Mouse (Mus musculus): ENCODE results near the gene Adgrb3. TPM values are rescaled to one million over a fixed set of nuclear protein-coding genes. Genes with fewer than 3 reads are reported as not detected.

The Adgrb3 gene
- polyA plus RNA-seq, 1 experiment from 2014 or later = 0.89 TPM

DNA sequence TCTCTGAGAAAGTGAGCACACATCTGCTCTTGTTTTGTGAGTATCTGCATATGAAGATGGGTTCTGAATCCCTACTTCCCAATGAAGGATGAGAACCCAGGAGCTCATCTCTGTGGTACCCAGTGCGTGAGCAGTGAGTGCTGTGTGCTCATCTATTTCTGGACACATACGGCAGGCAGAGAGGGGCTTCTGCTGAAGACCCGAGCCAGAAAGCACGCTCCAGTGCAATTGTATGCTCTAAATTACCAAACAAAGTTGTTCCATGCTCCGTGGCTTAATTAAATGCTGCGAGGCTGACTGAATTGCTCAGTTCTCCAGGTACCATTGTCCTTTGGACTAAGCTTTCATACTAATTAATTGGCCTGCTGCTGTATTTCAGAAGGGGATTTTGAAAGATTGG, 648.9 kb downstream of the Adgrb3 start:
- no peak for ATAC-seq (replicated peaks; ENCODE audit: insufficient number of reproducible peaks, low FRiP score, low TSS enrichment)
- 71% methylated on average over 6 of the region's 6 CpGs for WGBS (ENCODE audit: insufficient replicate concordance)
- no peak overlapping the region for H3K4me3 ChIP-seq (ENCODE audit: low read depth, low read length)
- no peak overlapping the region for H3K9ac ChIP-seq (ENCODE audit: low read depth, low read length)
- no peaks in the 10 kb centered on the region for H3K9me3 ChIP-seq (replicated peaks; ENCODE audit: control insufficient read depth, low read length)
- H3K27ac ChIP-seq (ENCODE audit: low read depth, low read length) = no peak overlapping the region
- H3K36me3 ChIP-seq (ENCODE audit: control insufficient read depth, insufficient read depth, low read length) = no peaks in the 10 kb centered on the region
- H3K4me1 ChIP-seq (ENCODE audit: control insufficient read depth, insufficient read depth, low read length) = no peaks in the 10 kb centered on the region
- H3K4me2 ChIP-seq = no peak overlapping the region
- no peaks in the 10 kb centered on the region for H3K27me3 ChIP-seq (ENCODE audit: control insufficient read depth, insufficient read depth, low read length)

- H3K4me2 ChIP-seq = no peak overlapping the region
- no peaks in the 10 kb centered on the region for H3K9me3 ChIP-seq (replicated peaks; ENCODE audit: control insufficient read depth, low read length)
- no peaks in the 10 kb centered on the region for H3K36me3 ChIP-seq (ENCODE audit: control insufficient read depth, insufficient read depth, low read length)
- 57% methylated on average over 9 of the region's 9 CpGs for WGBS (ENCODE audit: insufficient replicate concordance)
- H3K9ac ChIP-seq (ENCODE audit: low read depth, low read length) = no peak overlapping the region
- H3K27ac ChIP-seq (ENCODE audit: low read depth, low read length) = no peak overlapping the region
- no peaks in the 10 kb centered on the region for H3K4me1 ChIP-seq (ENCODE audit: control insufficient read depth, insufficient read depth, low read length)
- H3K27me3 ChIP-seq (ENCODE audit: control insufficient read depth, insufficient read depth, low read length) = no peaks in the 10 kb centered on the region
- ATAC-seq (replicated peaks; ENCODE audit: insufficient number of reproducible peaks, low FRiP score, low TSS enrichment) = no peak
- no peak overlapping the region for H3K4me3 ChIP-seq (ENCODE audit: low read depth, low read length)
Observed at GRCm38 (mm10) chr1:25179860-25180582, 649.5 kb downstream of the Adgrb3 start.

DNA sequence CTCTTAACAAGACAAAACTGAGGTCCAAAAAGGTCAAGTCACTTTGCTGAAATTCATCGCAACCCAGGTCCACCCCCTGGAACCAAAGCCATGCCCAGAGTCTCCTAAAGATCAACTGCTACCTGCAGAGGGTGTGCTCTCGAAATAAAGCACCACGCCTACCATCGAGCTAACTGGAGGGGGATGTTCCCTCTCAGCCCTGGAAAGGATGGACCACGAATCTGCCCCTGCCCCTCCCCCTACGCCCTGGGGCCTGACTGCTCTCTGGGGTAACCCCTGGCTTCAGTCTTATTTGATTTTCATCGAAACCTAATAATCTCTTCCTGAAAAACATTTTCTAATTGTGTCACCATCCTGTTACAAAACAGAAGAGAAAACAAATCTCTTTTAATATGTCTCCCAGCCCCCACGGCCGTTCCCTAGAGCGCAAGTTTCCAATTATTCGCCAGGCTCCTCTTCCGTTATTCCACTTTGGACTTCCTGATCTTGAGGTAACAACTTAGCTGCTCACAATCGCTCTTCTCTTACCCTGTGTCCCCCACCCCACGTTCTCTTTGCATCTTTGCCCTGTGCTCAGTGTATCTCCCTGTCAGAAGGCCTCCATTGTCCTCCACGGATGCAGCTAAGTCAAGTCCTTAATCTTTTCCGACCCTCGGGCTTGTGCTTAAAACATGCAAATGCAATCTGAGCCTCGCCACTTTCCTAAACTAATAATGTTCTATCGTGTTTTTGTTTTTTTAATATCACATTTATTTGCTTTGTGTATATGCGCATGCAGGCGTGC, 651.0 kb downstream of the Adgrb3 start:
- Histone ChIP-seq H3K27ac (ENCODE audit: low read depth, low read length) (no peak overlapping the region), H3K4me1 (ENCODE audit: control insufficient read depth, insufficient read depth, low read length) (no peaks in the 10 kb centered on the region), H3K36me3 (ENCODE audit: control insufficient read depth, insufficient read depth, low read length) (no peaks in the 10 kb centered on the region), H3K9ac (ENCODE audit: low read depth, low read length) (no peak overlapping the region), H3K9me3 (replicated peaks; ENCODE audit: control insufficient read depth, low read length) (no peaks in the 10 kb centered on the region), H3K27me3 (ENCODE audit: control insufficient read depth, insufficient read depth, low read length) (no peaks in the 10 kb centered on the region), H3K4me2 (0 out of 2 replicates have a peak overlapping the region, but pooled peaks have one; percentile 2), H3K4me3 (ENCODE audit: low read depth, low read length) (no peak overlapping the region)
- WGBS (ENCODE audit: insufficient replicate concordance) = 46% methylated on average over 21 of the region's 21 CpGs
- ATAC-seq (replicated peaks; ENCODE audit: insufficient number of reproducible peaks, low FRiP score, low TSS enrichment) = no peak

DNA sequence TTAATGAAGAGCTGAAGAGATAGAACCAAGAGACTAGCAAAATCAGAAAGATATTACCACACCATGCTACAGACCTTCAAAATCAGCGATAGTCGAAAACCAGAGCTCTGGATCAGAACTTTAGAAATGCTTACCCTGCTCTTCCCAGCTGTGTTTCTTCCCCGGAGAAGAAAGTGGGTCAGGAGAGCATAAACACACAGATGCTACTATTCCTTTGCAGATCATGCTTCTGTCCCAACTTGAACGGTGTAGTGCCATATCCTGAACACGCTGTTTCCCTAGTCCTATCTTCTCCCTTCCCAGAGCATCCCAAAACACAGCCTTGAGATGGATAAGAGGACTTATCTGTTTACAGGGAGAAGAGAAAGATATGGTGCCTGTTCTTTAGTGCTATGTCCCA, 662.4 kb downstream of the Adgrb3 start:
- H3K9me3 ChIP-seq (replicated peaks; ENCODE audit: control insufficient read depth, low read length) = no peaks in the 10 kb centered on the region
- H3K9ac ChIP-seq (ENCODE audit: low read depth, low read length) = no peak overlapping the region
- no peak overlapping the region for H3K4me2 ChIP-seq
- H3K4me3 ChIP-seq (ENCODE audit: low read depth, low read length) = no peak overlapping the region
- no peak for ATAC-seq (replicated peaks; ENCODE audit: insufficient number of reproducible peaks, low FRiP score, low TSS enrichment)
- WGBS (ENCODE audit: insufficient replicate concordance) = 85% methylated on average over 5 of the region's 5 CpGs
- H3K27ac ChIP-seq (ENCODE audit: low read depth, low read length) = no peak overlapping the region
- H3K36me3 ChIP-seq (ENCODE audit: control insufficient read depth, insufficient read depth, low read length) = no peaks in the 10 kb centered on the region
- H3K27me3 ChIP-seq (ENCODE audit: control insufficient read depth, insufficient read depth, low read length) = no peaks in the 10 kb centered on the region
- H3K4me1 ChIP-seq (ENCODE audit: control insufficient read depth, insufficient read depth, low read length) = no peaks in the 10 kb centered on the region

- WGBS (ENCODE audit: insufficient replicate concordance) = 73% methylated on average over 11 of the region's 11 CpGs
- no peak for ATAC-seq (replicated peaks; ENCODE audit: insufficient number of reproducible peaks, low FRiP score, low TSS enrichment)
- no peaks in the 10 kb centered on the region for H3K36me3 ChIP-seq (ENCODE audit: control insufficient read depth, insufficient read depth, low read length)
Observed at GRCm38 (mm10) chr1:25166036-25166796, 663.3 kb downstream of the Adgrb3 start.

DNA sequence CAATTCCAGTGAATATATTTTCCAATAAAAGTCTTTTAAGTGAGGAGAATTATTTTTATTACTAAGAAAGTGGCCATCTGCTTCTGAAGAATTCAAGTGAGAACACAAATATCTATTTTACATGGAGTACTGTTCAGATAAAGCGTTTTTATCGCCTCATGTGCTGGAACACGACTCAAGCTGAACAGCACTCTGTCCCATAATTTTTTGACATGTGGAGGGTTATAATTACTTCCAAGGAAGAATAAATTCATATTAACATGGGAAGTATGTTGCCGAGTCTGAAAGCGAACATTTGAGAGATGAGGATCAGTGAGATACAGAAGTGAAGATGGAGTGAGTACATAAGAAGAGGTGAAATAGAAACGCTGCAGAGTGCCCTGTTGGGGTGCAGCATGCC, 665.9 kb downstream of the Adgrb3 start:
- no peak overlapping the region for H3K27ac ChIP-seq (ENCODE audit: low read depth, low read length)
- H3K4me2 ChIP-seq = no peak overlapping the region
- H3K9ac ChIP-seq (ENCODE audit: low read depth, low read length) = no peak overlapping the region
- H3K4me3 ChIP-seq (ENCODE audit: low read depth, low read length) = no peak overlapping the region
- no peaks in the 10 kb centered on the region for H3K9me3 ChIP-seq (replicated peaks; ENCODE audit: control insufficient read depth, low read length)
- H3K27me3 ChIP-seq (ENCODE audit: control insufficient read depth, insufficient read depth, low read length) = no peaks in the 10 kb centered on the region
- H3K4me1 ChIP-seq (ENCODE audit: control insufficient read depth, insufficient read depth, low read length) = no peaks in the 10 kb centered on the region
- WGBS (ENCODE audit: insufficient replicate concordance) = 65% methylated on average over 6 of the region's 6 CpGs
- no peak for ATAC-seq (replicated peaks; ENCODE audit: insufficient number of reproducible peaks, low FRiP score, low TSS enrichment)
- no peaks in the 10 kb centered on the region for H3K36me3 ChIP-seq (ENCODE audit: control insufficient read depth, insufficient read depth, low read length)

More at GRCm38 (mm10) chr1:25166036-25166796, 663.3 kb downstream of the Adgrb3 start:
- Histone ChIP-seq H3K27ac (ENCODE audit: low read depth, low read length) (no peak overlapping the region), H3K27me3 (ENCODE audit: control insufficient read depth, insufficient read depth, low read length) (no peaks in the 10 kb centered on the region), H3K4me1 (ENCODE audit: control insufficient read depth, insufficient read depth, low read length) (no peaks in the 10 kb centered on the region), H3K9me3 (replicated peaks; ENCODE audit: control insufficient read depth, low read length) (no peaks in the 10 kb centered on the region), H3K4me2 (no peak overlapping the region), H3K9ac (ENCODE audit: low read depth, low read length) (no peak overlapping the region), H3K4me3 (ENCODE audit: low read depth, low read length) (no peak overlapping the region)

- H3K9ac ChIP-seq (ENCODE audit: low read depth, low read length) = no peak overlapping the region
- no peaks in the 10 kb centered on the region for H3K4me1 ChIP-seq (ENCODE audit: control insufficient read depth, insufficient read depth, low read length)
- no peaks in the 10 kb centered on the region for H3K27me3 ChIP-seq (ENCODE audit: control insufficient read depth, insufficient read depth, low read length)
- WGBS (ENCODE audit: insufficient replicate concordance) = 66% methylated on average over 3 of the region's 3 CpGs
- no peak overlapping the region for H3K4me3 ChIP-seq (ENCODE audit: low read depth, low read length)
- H3K9me3 ChIP-seq (replicated peaks; ENCODE audit: control insufficient read depth, low read length) = no peaks in the 10 kb centered on the region
- no peak overlapping the region for H3K27ac ChIP-seq (ENCODE audit: low read depth, low read length)
- ATAC-seq (replicated peaks; ENCODE audit: insufficient number of reproducible peaks, low FRiP score, low TSS enrichment) = no peak
- no peaks in the 10 kb centered on the region for H3K36me3 ChIP-seq (ENCODE audit: control insufficient read depth, insufficient read depth, low read length)
- H3K4me2 ChIP-seq = no peak overlapping the region
Observed at GRCm38 (mm10) chr1:25146206-25146605, 683.3 kb downstream of the Adgrb3 start.

- no peaks in the 10 kb centered on the region for H3K36me3 ChIP-seq (ENCODE audit: control insufficient read depth, insufficient read depth, low read length)
- no peak overlapping the region for H3K4me2 ChIP-seq
- H3K27ac ChIP-seq (ENCODE audit: low read depth, low read length) = no peak overlapping the region
- H3K4me3 ChIP-seq (ENCODE audit: low read depth, low read length) = no peak overlapping the region
- 67% methylated on average over 4 of the region's 4 CpGs for WGBS (ENCODE audit: insufficient replicate concordance)
- no peak overlapping the region for H3K9ac ChIP-seq (ENCODE audit: low read depth, low read length)
- H3K9me3 ChIP-seq (replicated peaks; ENCODE audit: control insufficient read depth, low read length) = no peaks in the 10 kb centered on the region
- no peaks in the 10 kb centered on the region for H3K27me3 ChIP-seq (ENCODE audit: control insufficient read depth, insufficient read depth, low read length)
- no peak for ATAC-seq (replicated peaks; ENCODE audit: insufficient number of reproducible peaks, low FRiP score, low TSS enrichment)
- H3K4me1 ChIP-seq (ENCODE audit: control insufficient read depth, insufficient read depth, low read length) = no peaks in the 10 kb centered on the region
Observed at GRCm38 (mm10) chr1:25132150-25132824, 697.2 kb downstream of the Adgrb3 start.

All from heart, embryonic 11.5 days (tissue).